Mouse (Mus musculus): ENCODE results near the gene Irs3.

The Irs3 gene

DNA sequence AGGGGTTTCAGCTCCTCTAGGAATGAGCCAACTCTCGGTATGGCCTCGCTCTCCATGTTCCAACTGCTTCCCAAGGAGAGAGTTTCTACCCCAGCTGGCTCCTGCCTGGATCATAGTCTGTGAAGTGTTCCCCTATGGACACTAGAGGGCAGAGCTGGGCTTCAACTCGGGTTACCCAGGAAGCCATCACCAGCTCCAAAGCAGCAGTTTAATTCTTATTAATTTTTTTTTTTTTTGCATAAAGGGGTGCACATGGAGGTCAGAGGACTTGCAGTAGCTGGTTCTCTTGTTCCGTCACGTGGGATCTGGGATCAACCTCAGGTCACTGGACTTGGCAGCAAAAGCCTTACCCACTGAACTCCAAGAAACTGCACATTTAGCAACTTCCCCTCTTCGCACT is 11.5 kb upstream of the Irs3 start:
- peak in 1 of 2 experiments; percentile 77 for DNase-seq (ENCODE audit: low spot score in 2 of 2)

GRCm38 (mm10) chr5:137654746-137655145 is 9.2 kb upstream of the Irs3 start:
- no peak for DNase-seq (ENCODE audit: low spot score in 2 of 2)

GRCm38 (mm10) chr5:137653366-137653765 is 7.9 kb upstream of the Irs3 start:
- no peak for DNase-seq (ENCODE audit: low spot score in 2 of 2)

DNA sequence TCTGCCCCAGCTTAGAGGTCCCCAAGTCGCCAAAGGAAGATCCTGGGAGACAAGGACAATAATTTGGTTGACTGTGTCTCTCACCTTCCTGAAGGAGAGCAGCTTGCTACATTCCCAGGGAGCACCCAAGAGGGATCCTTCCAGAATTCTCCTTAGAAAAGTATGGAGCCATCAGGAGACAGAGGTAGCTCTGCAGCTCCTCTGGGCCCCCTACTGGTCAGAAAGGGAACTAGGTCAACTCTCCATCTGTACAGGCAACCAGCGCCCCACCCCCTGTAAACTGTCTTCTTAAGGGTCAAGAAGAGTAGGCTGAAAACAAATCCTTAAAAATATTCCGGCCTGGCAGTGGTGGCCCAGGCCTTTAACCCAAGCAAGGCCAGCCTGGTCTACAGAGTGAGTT is 7.0 kb upstream of the Irs3 start:
- peak in 1 of 2 experiments; percentile 65 for DNase-seq (ENCODE audit: low spot score in 2 of 2)

DNA sequence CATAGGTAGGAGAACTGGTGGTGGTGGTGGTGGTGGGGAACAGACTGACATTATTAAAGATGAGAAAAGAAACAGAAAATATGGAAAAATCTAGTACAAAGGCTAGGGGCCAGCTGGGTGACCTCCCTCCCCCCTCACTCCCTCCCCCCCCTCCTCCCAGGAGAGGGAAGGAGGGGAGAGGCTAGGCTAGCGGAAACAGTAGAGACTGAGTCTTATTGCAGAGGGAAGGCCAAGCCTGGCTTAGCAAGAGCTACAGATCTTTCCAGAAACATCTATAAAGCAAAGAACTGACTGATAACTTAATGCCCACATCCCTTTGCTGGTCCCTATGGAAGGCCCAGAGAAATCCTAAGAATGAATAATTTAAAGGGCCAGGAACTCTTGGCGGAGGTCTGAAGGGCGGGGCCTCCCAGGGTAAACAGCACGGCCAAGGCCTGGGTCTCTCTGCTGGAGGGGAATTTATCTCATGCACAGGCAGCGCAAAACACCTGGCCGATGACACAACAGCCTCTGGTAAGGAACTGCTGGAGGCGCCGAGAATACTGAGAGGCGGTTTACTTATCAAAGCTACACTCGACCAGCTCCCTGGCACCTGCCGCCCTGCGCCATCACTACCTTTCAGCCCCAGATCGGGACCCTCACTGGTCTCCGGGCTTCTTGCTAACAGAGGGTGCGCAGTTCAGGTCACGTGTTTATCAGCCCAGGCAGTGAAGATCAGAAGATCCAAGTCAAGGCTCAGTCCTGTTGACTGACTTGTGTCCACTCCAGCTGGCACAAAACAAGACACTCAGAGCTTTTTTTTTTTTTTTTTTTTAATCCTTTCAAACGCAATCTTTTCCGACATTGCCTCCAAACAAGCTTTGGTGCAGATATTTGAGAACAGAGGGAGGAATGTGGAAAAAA is 4.4 kb upstream of the Irs3 start:
- no peak for DNase-seq (ENCODE audit: low spot score in 2 of 2)

- DNase-seq (ENCODE audit: low spot score in 2 of 2) = no peak
These were observed 3.7 kb upstream of the Irs3 start for GRCm38 (mm10) chr5:137649251-137649650.

DNA sequence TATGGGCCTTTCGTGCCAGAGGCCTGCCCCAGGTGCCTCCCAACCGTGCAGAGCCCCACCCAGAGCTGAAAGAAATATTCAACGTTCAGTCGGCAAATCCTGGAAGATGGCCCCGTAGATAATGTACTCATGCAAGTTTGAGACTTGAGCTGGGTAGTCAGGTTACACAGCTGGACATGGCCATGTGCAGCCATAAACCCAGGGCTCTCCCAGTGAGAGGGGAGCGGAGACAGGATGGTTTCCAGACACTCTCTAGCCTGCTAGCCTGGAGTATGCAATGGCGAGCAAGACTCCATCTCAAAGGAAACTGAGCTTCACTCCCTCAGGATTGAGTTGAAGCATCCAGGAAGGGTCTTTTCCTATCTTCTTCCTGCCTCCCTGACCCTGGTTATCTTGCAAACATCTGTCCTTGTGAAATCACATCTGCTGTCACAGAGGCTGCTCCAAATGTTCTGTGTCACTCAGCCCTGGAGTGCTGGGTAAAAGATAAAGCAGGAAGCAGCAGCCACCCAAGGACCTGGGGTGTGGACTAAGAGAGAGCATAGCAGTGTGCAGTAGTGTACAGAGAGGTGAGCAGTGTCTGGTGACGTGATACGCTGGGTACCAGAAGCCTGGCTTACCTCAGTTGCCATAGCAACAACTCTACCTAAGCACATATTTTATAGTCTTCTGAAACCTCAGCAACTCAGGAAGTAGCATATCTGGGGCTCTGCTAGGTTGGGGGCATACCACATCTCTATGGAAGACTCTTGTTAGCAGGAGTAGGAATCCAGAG is 2.5 kb upstream of the Irs3 start:
- DNase-seq (ENCODE audit: low spot score in 2 of 2) = no peak

- no peak for DNase-seq (ENCODE audit: low spot score in 2 of 2)
These were observed 343 bp downstream of the Irs3 start for GRCm38 (mm10) chr5:137645091-137645651.

DNA sequence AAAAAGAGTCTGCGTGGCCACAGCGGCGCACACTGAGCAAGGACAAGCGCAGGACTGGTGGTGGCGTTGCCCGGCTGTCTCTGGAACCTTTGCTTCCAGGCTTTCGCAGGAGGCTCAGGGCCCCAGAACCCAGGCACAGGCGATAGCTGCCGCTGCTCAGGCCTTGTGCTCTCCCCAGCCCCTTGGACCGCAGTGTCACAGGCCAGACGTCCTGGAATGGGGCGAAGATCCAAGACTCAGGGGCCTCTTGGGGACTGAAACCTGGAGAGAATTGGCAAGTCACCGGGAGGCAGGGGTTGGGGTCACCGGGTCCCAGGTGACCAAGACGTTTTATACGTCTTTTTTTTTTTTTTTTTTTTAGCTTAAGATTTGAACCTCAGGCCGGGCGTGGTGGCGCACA is 1.0 kb downstream of the Irs3 start:
- no peak for DNase-seq (ENCODE audit: low spot score in 2 of 2)

DNA sequence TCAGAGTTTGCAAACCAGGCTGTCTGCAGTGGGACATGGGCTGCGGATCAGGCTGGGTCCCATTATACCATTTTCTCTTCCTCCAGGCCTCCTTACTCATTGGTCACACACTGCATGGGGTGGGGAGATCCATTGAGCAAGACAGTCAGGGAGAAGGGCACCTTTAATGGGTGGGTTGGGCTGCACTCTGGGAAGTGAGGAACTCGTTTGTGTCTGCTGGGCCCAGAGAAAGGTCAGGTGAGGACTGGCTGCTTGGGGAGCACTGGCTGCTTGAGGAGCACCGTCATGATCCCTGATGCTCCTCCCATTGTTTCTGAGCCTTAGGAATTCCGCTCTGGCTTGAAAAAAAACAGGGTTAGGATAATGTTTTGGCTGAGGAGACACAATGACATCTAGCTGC is 2.6 kb downstream of the Irs3 start:
- DNase-seq (ENCODE audit: low spot score in 2 of 2) = no peak

DNA sequence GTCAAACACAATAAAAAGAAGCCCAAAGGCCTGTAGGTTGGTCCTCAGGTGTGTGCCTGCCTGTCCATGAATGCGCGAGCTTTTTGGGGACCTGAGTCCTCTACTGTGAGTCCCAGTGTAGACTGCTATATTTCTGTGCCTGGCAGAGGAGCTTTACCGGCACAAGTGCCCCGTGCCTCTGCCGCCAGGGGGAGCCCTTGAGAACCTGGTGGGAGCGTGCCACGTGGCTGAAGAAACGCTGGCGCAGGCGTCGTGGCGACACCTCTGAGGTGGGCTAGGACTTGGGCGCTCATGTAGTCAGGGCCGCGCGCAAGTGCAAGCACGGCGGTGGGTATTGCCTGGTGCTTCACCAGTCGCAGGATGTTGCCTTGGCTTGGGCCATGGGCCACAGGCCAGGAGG is 4.5 kb downstream of the Irs3 start, which contains the start of gene Sap25:
Gene Sap25 (plus strand): TSS at position 281 of the 400 bp plus-strand sequence.
- no peak for DNase-seq (ENCODE audit: low spot score in 2 of 2)

DNA sequence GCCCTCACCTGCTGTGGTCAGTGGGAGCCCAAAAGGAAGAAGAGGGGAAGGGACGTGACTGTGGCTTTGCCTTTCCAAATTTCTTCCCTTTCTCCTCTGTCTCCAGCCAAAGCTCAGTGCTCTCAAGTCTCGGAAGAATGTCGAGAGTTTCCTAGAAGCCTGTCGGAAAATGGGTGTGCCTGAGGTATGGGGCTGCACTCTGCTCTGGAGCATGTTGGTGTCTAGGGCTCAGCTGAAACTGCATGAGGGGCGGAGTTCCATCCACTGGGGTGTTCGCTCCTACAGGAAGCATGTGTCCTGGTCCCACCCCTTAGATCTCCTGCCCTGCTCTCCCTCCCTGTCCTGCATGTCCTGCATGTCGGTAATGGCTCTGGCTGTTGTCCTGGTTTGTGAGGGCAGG is 6.0 kb downstream of the Irs3 start:
- DNase-seq (ENCODE audit: low spot score in 2 of 2) = no peak

DNA sequence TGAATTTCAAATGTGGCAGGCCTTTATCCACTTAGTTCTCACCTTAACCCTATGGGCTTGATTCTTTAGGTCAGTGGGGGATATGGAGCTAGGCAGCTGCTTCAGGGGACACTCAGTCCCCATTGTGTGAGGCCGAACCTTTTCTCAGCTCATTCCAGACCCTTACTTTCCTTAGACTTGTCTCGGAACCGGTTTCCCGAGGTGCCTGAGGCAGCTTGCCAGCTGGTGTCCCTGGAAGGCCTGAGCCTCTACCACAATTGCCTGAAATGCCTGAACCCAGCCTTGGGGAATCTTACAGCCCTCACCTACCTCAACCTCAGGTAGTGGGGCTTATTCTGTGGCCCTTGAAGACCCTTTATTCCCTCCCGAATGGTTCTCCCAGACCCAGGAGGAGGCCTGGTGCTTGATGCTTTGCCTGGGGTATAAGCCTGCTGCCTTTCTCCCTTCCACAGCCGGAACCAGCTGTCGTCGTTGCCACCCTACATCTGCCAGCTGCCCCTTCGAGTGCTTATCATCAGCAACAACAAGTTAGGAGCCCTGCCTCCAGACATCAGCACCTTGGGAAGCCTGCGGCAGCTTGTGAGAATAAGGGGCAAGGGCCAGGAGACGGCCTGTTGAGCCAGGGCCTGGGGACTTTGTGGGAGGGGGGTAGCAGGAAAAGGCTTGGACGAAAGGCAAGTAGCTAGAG is 12.0 kb downstream of the Irs3 start:
- DNase-seq (ENCODE audit: low spot score in 2 of 2) = no peak

DNA sequence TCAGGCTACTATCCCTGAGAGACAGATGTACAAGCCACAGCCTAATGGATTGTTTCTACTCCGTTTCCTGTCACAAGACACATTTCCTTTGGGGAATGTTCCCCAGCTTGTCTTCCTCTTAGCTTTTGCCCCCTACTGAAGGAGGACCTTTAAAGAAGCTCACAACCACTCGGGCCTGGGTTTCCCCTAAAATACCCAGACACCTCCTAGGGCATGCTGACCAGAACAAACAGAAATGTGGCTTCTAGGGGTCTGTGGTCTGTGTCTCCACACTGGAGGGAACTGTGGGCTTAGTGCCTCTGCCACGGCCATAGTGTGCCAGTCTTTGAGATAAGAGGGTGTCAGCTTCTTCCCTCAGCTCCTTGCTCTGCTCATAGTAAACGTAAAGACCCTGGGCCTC is 13.9 kb downstream of the Irs3 start:
- no peak for DNase-seq (ENCODE audit: low spot score in 2 of 2)

DNA sequence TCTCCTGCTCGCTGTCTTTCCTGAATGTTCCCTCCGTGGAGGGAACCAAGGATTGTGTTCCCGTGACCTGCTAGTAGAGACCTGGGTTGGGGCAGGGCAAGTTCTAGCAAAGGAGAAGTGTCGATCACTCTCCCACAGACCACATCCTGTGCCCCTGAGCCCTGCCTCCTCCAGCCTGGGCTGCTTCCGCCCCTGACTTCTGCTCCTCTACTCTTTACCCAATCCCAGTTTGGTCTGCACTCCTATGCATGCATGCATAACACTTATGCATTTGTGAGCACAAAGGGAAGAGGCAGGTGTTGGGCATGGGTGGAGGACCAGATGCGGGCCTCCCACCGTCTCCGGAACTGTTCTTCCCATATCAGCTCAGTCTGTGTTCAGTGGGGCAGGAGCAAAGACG is 14.3 kb downstream of the Irs3 start:
- DNase-seq (ENCODE audit: low spot score in 2 of 2) = no peak

DNA sequence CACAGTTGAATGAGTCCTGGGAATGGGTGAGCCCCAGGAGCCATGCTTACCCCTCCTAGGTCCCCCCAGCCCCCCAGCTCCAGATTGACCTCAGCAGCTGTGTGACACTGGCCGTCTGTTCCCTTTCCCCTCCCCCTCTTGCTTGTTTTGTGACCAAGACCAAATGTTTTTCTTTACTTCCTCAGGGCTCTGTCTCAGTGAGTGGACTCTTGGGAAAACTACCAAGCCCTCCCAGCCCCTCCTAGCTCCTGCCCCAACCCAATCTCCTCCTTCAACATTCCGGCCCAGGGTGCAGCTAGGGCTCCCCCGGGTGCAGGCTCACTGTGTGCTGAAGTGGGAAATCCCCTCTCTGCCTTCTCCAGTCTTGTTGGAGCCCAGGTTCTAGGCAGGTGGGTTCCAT is 14.9 kb downstream of the Irs3 start:
- no peak for DNase-seq (ENCODE audit: low spot score in 2 of 2)

- no peak for DNase-seq (ENCODE audit: low spot score in 2 of 2)
These were observed 15.5 kb downstream of the Irs3 start for GRCm38 (mm10) chr5:137629906-137630545.

DNA sequence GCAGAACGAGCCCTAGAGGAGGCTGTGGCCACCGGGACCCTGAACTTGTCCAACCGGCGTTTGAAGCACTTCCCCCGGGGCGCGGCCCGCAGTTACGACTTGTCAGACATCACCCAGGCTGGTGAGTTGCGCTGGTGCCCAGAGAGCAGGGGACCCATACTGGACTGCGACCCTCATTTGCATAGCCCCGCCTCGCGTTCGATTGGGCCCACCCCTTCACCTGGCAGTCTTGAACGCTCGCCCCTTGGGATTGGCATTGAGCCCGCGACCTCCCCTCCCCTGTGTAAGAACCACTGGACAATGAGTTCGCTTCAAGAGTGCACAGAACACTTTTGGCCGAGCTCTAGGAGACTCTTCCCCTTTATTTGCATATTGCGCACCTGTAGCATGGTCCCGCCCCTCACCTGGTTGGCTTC is 16.2 kb downstream of the Irs3 start:
- DNase-seq (ENCODE audit: low spot score in 2 of 2) = no peak

DNA sequence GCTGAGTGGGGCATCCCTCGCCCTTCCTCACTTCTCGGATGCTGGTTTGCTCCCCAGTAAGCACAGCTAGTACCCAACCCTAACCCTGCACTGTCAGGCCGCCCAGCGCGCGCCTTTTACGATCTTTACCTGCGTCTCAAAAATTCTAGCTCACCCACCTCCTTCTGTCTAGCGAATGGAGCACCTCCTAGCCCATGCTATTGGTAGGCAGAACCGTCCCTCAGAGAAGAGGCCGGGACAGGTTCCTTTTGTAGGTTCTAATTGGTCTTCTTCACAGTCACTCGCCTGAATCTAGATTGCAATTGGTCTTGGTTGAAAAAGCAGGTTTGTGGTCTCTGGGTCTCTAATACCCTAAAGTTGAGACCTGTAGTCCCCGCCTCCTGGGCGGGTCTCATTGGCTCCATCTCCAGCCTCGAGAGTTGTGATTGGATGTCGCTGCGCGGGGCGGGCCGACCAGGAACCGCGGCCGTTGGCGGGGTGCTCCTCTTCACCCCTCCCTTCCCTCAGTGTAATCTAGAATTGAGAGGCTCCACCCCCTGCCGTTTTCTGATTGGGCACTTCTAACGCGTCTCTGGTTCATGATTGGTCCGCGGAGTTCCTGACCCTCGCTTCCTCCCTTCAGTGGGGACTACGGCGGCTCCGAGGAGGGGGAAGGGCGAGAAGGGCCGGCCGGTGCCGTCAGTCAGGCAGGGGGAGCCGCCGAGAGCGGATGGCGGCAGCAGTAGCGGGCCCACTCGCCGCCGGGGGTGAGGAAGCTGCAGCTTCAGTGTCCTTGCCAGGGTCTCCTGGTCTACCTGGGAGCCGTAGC is 16.8 kb downstream of the Irs3 start, which contains the start of the genes Fbxo24, Lrch4 and Gm20605:
Gene Fbxo24 (minus strand): TSS at position 505 of the 808 bp plus-strand sequence.
Gene Lrch4 (plus strand): TSS at position 624 of the 808 bp plus-strand sequence.
Gene Gm20605 (plus strand): TSS at position 678 of the 808 bp plus-strand sequence.
- peak; percentile 96 to 99 for DNase-seq (ENCODE audit: low spot score in 2 of 2)

GRCm38 (mm10) chr5:137627991-137628390 is 17.5 kb downstream of the Irs3 start:
- no peak for DNase-seq (ENCODE audit: low spot score in 2 of 2)
